Mouse (Mus musculus) hindbrain, embryonic 10.5 days (tissue): Measurements from ENCODE around the gene Psen1. TPM values are rescaled to one million over a fixed set of nuclear protein-coding genes. Genes with fewer than 3 reads are reported as not detected.

Source experiments
- DNase-seq: peaks from one replicate; pipeline ENCODE4 v3.0.0-alpha.2; 2017; ENCODE audit warnings: low spot score
- H3K27ac ChIP-seq: fragments of 300-500 bp; sonication (generic); 2 replicates; pipeline ENCODE4 v1.5.1; 2016; ENCODE audit warnings: mild to moderate bottlenecking, moderate library complexity
- H3K27me3 ChIP-seq: fragments of 300-500 bp; sonication (generic); 2 replicates; pipeline ENCODE4 v1.6.1; 2016; ENCODE audit warnings: mild to moderate bottlenecking; ENCODE audit not compliant: poor library complexity, insufficient read depth, severe bottlenecking
- H3K36me3 ChIP-seq: fragments of 300-500 bp; sonication (generic); 2 replicates; pipeline ENCODE4 v1.6.1; 2016; ENCODE audit warnings: mild to moderate bottlenecking, moderate library complexity
- H3K4me1 ChIP-seq: fragments of 300-500 bp; sonication (generic); replicated peaks from 2 replicates; pipeline ENCODE4 v1.6.1; 2016; ENCODE audit warnings: mild to moderate bottlenecking
- H3K4me3 ChIP-seq: fragments of 300-500 bp; sonication (generic); 2 replicates; pipeline ENCODE4 v1.5.1; 2016; ENCODE audit warnings: mild to moderate bottlenecking, moderate library complexity
- H3K9me3 ChIP-seq: fragments of 300-500 bp; sonication (generic); 2 replicates; pipeline ENCODE4 v1.6.1; 2016; ENCODE audit warnings: mild to moderate bottlenecking, moderate library complexity
- WGBS: fragments of 180-500 bp; shearing (Covaris S2); methylation state at CpG from one replicate; pipeline ENCODE4 v1.1.7; 2016; 5-methylcytosine and 5-hydroxymethylcytosine counted together
- polyA plus RNA-seq: library from polyadenylated mRNA; unstranded; fragments of >200 nt; fragmentation: Nextera tagmentation; extraction: Ambion mirVana; gene quantifications from 2 replicates; pipeline ENCODE4 v1.2.1, GENCODE M21; 2016

Psen1 gene
- polyA plus RNA-seq, 1 experiment from 2014 or later: 70.4 TPM

DNA sequence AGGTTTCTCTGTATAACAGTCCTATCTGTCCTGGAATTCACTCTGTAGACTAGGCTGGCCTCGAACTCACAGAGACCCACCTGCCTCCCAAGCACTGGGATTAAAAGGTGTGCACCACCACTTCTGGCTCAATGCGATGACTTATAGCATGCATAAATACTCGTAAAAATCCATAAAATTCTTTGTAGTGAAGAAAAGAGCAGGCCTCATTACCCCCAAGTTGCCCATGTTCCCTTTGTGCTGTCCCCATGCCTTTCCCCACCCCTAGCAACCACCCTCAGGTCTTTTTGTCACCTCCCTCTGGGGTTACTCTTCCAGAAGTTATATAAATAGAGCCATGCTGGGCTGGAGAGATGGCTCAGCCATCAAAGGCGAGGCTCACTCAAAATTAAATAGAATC, 14.8 kb downstream of the Psen1 start:
- DNase-seq: peak; percentile 26
- peaks cover 66% of the 10 kb centered on the region for H3K36me3 ChIP-seq
- H3K4me1 ChIP-seq: peaks cover 19% of the 10 kb centered on the region
- 42% methylated on average over 4 of the region's 4 CpGs for WGBS
- H3K4me3 ChIP-seq: no peak overlapping the region
- H3K27ac ChIP-seq: no peak overlapping the region
- H3K9me3 ChIP-seq: no peaks in the 10 kb centered on the region
- no peaks in the 10 kb centered on the region for H3K27me3 ChIP-seq

GRCm38 (mm10) chr12:83706951-83707350, 19.0 kb downstream of the Psen1 start:
- H3K9me3 ChIP-seq: no peaks in the 10 kb centered on the region
- 91% methylated on average over 4 of the region's 4 CpGs for WGBS
- DNase-seq: no peak

GRCm38 (mm10) chr12:83708160-83709092, 20.5 kb downstream of the Psen1 start:
- Histone ChIP-seq H3K9me3 (no peaks in the 10 kb centered on the region), H3K4me3 (no peak overlapping the region), H3K4me1 (0 out of 2 replicates have a peak, but pooled peaks cover 5% of the 10 kb centered on the region), H3K27ac (no peak overlapping the region), H3K27me3 (no peaks in the 10 kb centered on the region), H3K36me3 (peaks cover 74% of the 10 kb centered on the region)
- WGBS: 90% methylated on average over 7 of the region's 7 CpGs
- DNase-seq: no peak

More at GRCm38 (mm10) chr12:83706951-83707350, 19.0 kb downstream of the Psen1 start:
- Histone ChIP-seq H3K36me3 (peaks cover 65% of the 10 kb centered on the region), H3K27me3 (no peaks in the 10 kb centered on the region), H3K27ac (no peak overlapping the region), H3K4me3 (no peak overlapping the region), H3K4me1 (peaks cover 15% of the 10 kb centered on the region)

DNA sequence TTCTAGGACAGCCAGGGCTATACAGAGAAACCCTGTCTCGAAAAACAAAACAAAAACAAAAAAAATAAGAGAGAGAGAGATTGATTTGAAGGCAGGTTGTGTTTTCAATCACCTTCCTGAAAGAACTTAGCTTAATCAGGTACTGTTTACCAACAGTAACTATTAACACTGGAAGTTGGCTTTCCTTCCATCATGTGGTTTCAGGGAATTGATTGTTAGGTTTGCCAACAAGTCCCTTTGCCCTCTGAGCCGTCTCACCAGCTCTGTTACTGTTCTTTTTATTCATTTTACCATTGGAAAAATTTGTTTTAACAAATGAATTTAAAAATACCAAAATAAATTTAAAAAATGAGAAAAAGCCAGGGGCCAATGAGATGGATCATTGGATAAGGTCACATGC, 22.0 kb downstream of the Psen1 start:
- Histone ChIP-seq H3K27me3 (no peaks in the 10 kb centered on the region), H3K4me3 (no peak overlapping the region), H3K9me3 (no peaks in the 10 kb centered on the region), H3K27ac (no peak overlapping the region), H3K4me1 (0 out of 2 replicates have a peak, but pooled peaks cover 5% of the 10 kb centered on the region), H3K36me3 (peaks cover 79% of the 10 kb centered on the region)
- WGBS: 92% methylated on average over 2 of the region's 2 CpGs
- DNase-seq: no peak

DNA sequence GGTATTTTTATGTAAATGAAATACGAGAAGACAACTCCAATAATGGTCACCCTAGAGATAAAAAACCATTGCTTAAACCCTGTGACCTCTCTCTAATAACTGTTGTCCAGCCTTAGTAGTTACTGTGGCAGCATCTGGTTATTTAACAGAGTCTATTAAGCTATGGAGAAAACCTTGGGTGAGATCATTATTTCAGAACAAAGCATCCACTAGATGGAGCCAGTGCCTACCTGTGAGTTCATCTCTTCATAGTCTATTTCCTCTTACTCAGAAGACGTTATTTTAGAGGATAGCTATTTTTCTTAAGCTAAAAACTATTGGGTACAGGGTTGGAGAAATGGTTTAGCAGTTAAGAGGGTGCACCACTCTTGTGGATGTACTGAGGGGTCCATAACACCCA, 25.8 kb downstream of the Psen1 start:
- H3K4me1 ChIP-seq: no peaks in the 10 kb centered on the region
- no peak overlapping the region for H3K27ac ChIP-seq
- H3K36me3 ChIP-seq: peaks cover 86% of the 10 kb centered on the region
- WGBS: 56% methylated on average over 2 of the region's 2 CpGs
- H3K9me3 ChIP-seq: no peaks in the 10 kb centered on the region
- no peak for DNase-seq
- no peak overlapping the region for H3K4me3 ChIP-seq
- H3K27me3 ChIP-seq: no peaks in the 10 kb centered on the region

GRCm38 (mm10) chr12:83716416-83717184, 28.6 kb downstream of the Psen1 start:
- Histone ChIP-seq H3K36me3 (peaks cover 87% of the 10 kb centered on the region), H3K27ac (no peak overlapping the region), H3K9me3 (no peaks in the 10 kb centered on the region), H3K27me3 (no peaks in the 10 kb centered on the region), H3K4me1 (no peaks in the 10 kb centered on the region), H3K4me3 (no peak overlapping the region)
- WGBS: 90% methylated on average over 15 of the region's 15 CpGs
- DNase-seq: no peak

DNA sequence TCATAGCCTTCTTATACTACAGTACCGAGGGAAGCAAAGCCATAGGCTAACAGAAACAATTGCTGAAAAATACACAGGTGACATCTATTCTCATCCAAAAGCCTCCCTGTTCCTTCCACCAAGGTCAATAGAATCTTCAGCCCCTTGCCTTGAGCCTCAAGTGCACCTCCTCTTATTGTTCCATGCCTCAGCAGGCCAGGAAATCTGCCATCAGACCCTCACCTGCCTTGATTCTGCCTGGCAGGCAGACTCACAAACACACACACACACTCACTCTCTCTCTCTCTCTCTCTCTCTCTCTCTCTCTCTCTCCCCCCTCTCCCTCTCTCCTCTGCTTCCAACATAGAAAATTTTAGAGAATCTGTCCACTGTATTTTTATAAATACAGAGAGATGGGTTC, 31.5 kb downstream of the Psen1 start:
- no peaks in the 10 kb centered on the region for H3K4me1 ChIP-seq
- no peaks in the 10 kb centered on the region for H3K27me3 ChIP-seq
- H3K36me3 ChIP-seq: peaks cover 87% of the 10 kb centered on the region
- H3K9me3 ChIP-seq: no peaks in the 10 kb centered on the region
- no peak overlapping the region for H3K27ac ChIP-seq
- H3K4me3 ChIP-seq: no peak overlapping the region
- no peak for DNase-seq
- WGBS: 100% methylated on average over 1 of the region's 1 CpGs

DNA sequence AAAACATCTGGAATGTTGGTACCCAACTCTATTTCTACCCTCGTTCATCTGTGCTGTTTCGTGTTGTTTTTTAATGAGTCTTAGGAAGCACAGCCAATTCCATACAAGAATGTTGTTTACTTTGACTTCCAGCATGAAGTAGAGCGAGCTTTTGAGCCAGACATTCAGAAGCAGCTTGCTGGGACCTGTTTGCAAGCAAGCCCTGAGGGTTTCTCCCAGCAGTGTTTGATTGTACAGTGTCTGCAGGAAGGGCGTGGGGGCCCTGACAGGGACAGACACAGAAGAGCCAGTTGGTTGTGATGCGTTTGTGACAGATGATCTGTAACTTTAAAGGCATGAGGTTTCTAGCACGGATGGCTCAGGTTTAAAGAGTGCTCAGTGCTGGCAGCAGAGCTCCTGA, 33.3 kb downstream of the Psen1 start:
- no peaks in the 10 kb centered on the region for H3K9me3 ChIP-seq
- no peak overlapping the region for H3K4me3 ChIP-seq
- no peaks in the 10 kb centered on the region for H3K27me3 ChIP-seq
- H3K4me1 ChIP-seq: no peaks in the 10 kb centered on the region
- no peak overlapping the region for H3K27ac ChIP-seq
- peaks cover 87% of the 10 kb centered on the region for H3K36me3 ChIP-seq
- DNase-seq: no peak
- 83% methylated on average over 6 of the region's 6 CpGs for WGBS

GRCm38 (mm10) chr12:83723037-83723436, 35.1 kb downstream of the Psen1 start:
- Histone ChIP-seq H3K4me1 (no peaks in the 10 kb centered on the region), H3K4me3 (no peak overlapping the region), H3K27me3 (no peaks in the 10 kb centered on the region), H3K9me3 (no peaks in the 10 kb centered on the region), H3K36me3 (peaks cover 86% of the 10 kb centered on the region), H3K27ac (no peak overlapping the region)
- DNase-seq: no peak
- WGBS: 91% methylated on average over 3 of the region's 3 CpGs

DNA sequence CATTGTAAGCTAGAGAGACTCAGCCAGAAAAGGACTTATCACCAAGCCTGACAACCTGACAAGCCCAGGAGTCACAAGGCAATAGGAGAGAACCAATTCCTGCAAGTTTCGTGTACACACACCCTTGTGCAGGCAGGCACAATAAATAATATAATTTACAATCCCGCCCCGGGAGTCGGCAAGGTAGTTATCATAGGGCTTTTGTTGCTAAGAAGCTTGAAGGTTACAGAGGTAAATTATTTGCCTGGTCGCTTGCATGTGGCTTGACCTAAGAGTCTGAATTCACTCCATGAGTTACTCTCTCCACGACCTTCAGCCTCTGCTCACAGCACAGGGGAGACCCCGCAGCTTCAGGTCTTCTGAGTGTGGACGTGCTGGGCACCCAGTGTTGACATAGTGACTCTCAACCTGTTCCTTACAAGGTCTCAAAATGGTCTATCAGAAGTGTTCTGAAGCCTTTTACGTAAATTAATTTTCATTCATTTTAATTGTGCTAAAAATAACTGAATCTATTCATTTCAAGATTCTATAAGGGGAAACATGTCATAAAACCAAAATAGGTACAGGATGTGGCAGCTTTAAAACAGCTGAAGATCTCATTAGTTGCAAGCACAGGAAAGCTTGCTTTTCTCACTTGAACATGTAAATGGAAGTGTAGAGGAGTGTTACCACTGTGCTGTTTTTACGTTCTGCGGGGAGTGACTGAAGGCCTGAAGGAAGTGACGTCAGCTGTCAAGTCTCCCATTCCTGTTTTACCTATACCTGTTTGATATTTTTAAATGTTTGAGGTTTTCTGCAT, 38.8 kb downstream of the Psen1 start:
- WGBS: 93% methylated on average over 12 of the region's 12 CpGs
- Histone ChIP-seq H3K4me3 (no peak overlapping the region), H3K36me3 (peaks cover 96% of the 10 kb centered on the region), H3K9me3 (no peaks in the 10 kb centered on the region), H3K27me3 (no peaks in the 10 kb centered on the region), H3K4me1 (no peaks in the 10 kb centered on the region), H3K27ac (no peak overlapping the region)
- DNase-seq: no peak

DNA sequence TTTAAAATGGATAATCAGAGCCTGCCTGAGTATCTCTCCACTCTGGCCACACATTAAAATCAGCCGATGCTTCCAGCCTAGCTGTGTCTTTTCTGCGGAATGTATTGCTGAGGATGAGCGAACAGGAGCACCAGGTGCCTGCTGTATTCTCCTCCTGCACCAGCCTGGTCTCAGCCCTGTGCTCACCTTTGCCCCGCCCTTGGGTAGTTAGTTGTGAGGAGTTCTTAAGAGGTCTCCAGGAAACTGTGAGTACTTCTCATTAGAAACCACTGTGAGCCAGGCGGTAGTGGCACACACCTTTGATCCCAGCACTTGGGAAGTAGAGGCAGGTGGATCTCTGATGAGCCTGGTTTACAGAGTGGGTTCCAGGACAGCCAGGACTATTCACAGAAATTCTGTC, 44.3 kb downstream of the Psen1 start:
- H3K9me3 ChIP-seq: no peaks in the 10 kb centered on the region
- H3K36me3 ChIP-seq: peaks cover 98% of the 10 kb centered on the region
- H3K27ac ChIP-seq: no peak overlapping the region
- no peak overlapping the region for H3K4me3 ChIP-seq
- WGBS: 93% methylated on average over 5 of the region's 5 CpGs
- no peak for DNase-seq
- no peaks in the 10 kb centered on the region for H3K4me1 ChIP-seq
- H3K27me3 ChIP-seq: no peaks in the 10 kb centered on the region

GRCm38 (mm10) chr12:83734047-83734446, 46.1 kb downstream of the Psen1 start:
- no peak for DNase-seq
- Histone ChIP-seq H3K4me3 (no peak overlapping the region), H3K9me3 (no peaks in the 10 kb centered on the region), H3K27ac (no peak overlapping the region), H3K36me3 (peaks cover 83% of the 10 kb centered on the region), H3K27me3 (no peaks in the 10 kb centered on the region), H3K4me1 (no peaks in the 10 kb centered on the region)
- WGBS: 91% methylated on average over 10 of the region's 10 CpGs
